Mouse (Mus musculus): ENCODE measurements around the gene Foxb2.

- TF ChIP-seq CTCF (IDR thresholded peaks at IDR 0.05; ENCODE audit: low read depth, low read length) (no peak), POLR2A (IDR thresholded peaks at IDR 0.05; ENCODE audit: borderline replicate concordance, low read depth, low read length) (no peak)
These were observed 48.4 kb downstream of the Foxb2 start for GRCm38 (mm10) chr19:16825228-16825627.

Measured in bone marrow macrophage, adult 2 months (primary cell).